Mouse (Mus musculus): ENCODE data around the gene Sh3bp1. TPM values are rescaled to one million over a fixed set of nuclear protein-coding genes. Genes with fewer than 3 reads are reported as not detected.

Sh3bp1 gene
- 26.2 and 30.0 TPM in 2 replicates for polyA plus RNA-seq (2012; rRNA removed)

GRCm38 (mm10) chr15:78899740-78900584 is at the start of gene Sh3bp1:
Gene Sh3bp1, plus strand, starts transcription at chr15:78899768.
- no peaks in the 10 kb centered on the region for H3K36me3 ChIP-seq (ENCODE audit: control insufficient read depth, insufficient read depth, low read length)
- no peaks in the 10 kb centered on the region for H3K27me3 ChIP-seq (replicated peaks; ENCODE audit: control insufficient read depth, insufficient read depth, low read length)
- WGBS: 6% methylated on average over 47 of the region's 47 CpGs
- no peaks in the 10 kb centered on the region for H3K4me1 ChIP-seq (ENCODE audit: control insufficient read depth, insufficient read depth, low read length)
- TF ChIP-seq POLR2A (IDR thresholded peaks at IDR 0.05; ENCODE audit: low read depth, low read length): no peak
- peak within 1 kb of the TSS; percentile 83 for H3K4me3 ChIP-seq (ENCODE audit: insufficient read depth, low read depth, low read length)
- DNase-seq: peak; percentile 72
- H3K27ac ChIP-seq (ENCODE audit: insufficient read depth, low read depth, low read length): peak within 1 kb of the TSS; percentile 43

- H3K27ac ChIP-seq (ENCODE audit: insufficient read depth, low read depth, low read length): peak overlapping the region; percentile 18
- no peaks in the 10 kb centered on the region for H3K36me3 ChIP-seq (ENCODE audit: control insufficient read depth, insufficient read depth, low read length)
- H3K27me3 ChIP-seq (replicated peaks; ENCODE audit: control insufficient read depth, insufficient read depth, low read length): no peaks in the 10 kb centered on the region
- H3K4me3 ChIP-seq (ENCODE audit: insufficient read depth, low read depth, low read length): no peak overlapping the region
- no peak for DNase-seq
- 59% methylated on average over 15 of the region's 15 CpGs for WGBS
- TF ChIP-seq POLR2A (IDR thresholded peaks at IDR 0.05; ENCODE audit: low read depth, low read length): no peak
- TF ChIP-seq CTCF (conservative IDR thresholded peaks at IDR 0.05; ENCODE audit: insufficient read depth, insufficient read length, low read depth, low read length): no peak
- H3K4me1 ChIP-seq (ENCODE audit: control insufficient read depth, insufficient read depth, low read length): 0 out of 2 replicates have a peak, but pooled peaks cover 7% of the 10 kb centered on the region
Measured at GRCm38 (mm10) chr15:78850059-78850824, 49.3 kb upstream of the Sh3bp1 start.

- Histone ChIP-seq H3K4me1 (ENCODE audit: control insufficient read depth, insufficient read depth, low read length) (0 out of 2 replicates have a peak, but pooled peaks cover 7% of the 10 kb centered on the region), H3K4me3 (ENCODE audit: insufficient read depth, low read depth, low read length) (no peak overlapping the region), H3K36me3 (ENCODE audit: control insufficient read depth, insufficient read depth, low read length) (no peaks in the 10 kb centered on the region), H3K27me3 (replicated peaks; ENCODE audit: control insufficient read depth, insufficient read depth, low read length) (no peaks in the 10 kb centered on the region), H3K27ac (ENCODE audit: insufficient read depth, low read depth, low read length) (0 out of 2 replicates have a peak overlapping the region, but pooled peaks have one; percentile 8)
- 64% methylated on average over 6 of the region's 6 CpGs for WGBS
- TF ChIP-seq POLR2A (IDR thresholded peaks at IDR 0.05; ENCODE audit: low read depth, low read length) (no peak), CTCF (conservative IDR thresholded peaks at IDR 0.05; ENCODE audit: insufficient read depth, insufficient read length, low read depth, low read length) (no peak)
- no peak for DNase-seq
Measured at GRCm38 (mm10) chr15:78850944-78851343, 48.6 kb upstream of the Sh3bp1 start.

- 0 out of 2 replicates have a peak overlapping the region, but pooled peaks have one; percentile 8 for H3K27ac ChIP-seq (ENCODE audit: insufficient read depth, low read depth, low read length)
- H3K27me3 ChIP-seq (replicated peaks; ENCODE audit: control insufficient read depth, insufficient read depth, low read length): no peaks in the 10 kb centered on the region
- WGBS: 13% methylated on average over 13 of the region's 13 CpGs
- TF ChIP-seq POLR2A (IDR thresholded peaks at IDR 0.05; ENCODE audit: low read depth, low read length) (no peak), CTCF (conservative IDR thresholded peaks at IDR 0.05; ENCODE audit: insufficient read depth, insufficient read length, low read depth, low read length) (peak; percentile 90)
- 0 out of 2 replicates have a peak, but pooled peaks cover 3% of the 10 kb centered on the region for H3K4me1 ChIP-seq (ENCODE audit: control insufficient read depth, insufficient read depth, low read length)
- H3K4me3 ChIP-seq (ENCODE audit: insufficient read depth, low read depth, low read length): no peak overlapping the region
- DNase-seq: peak; percentile 94
- no peaks in the 10 kb centered on the region for H3K36me3 ChIP-seq (ENCODE audit: control insufficient read depth, insufficient read depth, low read length)
Measured at GRCm38 (mm10) chr15:78851505-78852153, 47.9 kb upstream of the Sh3bp1 start.

- WGBS: 52% methylated on average over 8 of the region's 8 CpGs
- TF ChIP-seq POLR2A (IDR thresholded peaks at IDR 0.05; ENCODE audit: low read depth, low read length) (no peak), CTCF (conservative IDR thresholded peaks at IDR 0.05; ENCODE audit: insufficient read depth, insufficient read length, low read depth, low read length) (no peak)
- H3K27ac ChIP-seq (ENCODE audit: insufficient read depth, low read depth, low read length): no peak within 1 kb of the TSS
- H3K4me3 ChIP-seq (ENCODE audit: insufficient read depth, low read depth, low read length): no peak within 1 kb of the TSS
- DNase-seq: no peak
- no peaks in the 10 kb centered on the region for H3K4me1 ChIP-seq (ENCODE audit: control insufficient read depth, insufficient read depth, low read length)
- H3K27me3 ChIP-seq (replicated peaks; ENCODE audit: control insufficient read depth, insufficient read depth, low read length): no peaks in the 10 kb centered on the region
- no peaks in the 10 kb centered on the region for H3K36me3 ChIP-seq (ENCODE audit: control insufficient read depth, insufficient read depth, low read length)
Measured at GRCm38 (mm10) chr15:78855303-78855965, 44.1 kb upstream of the Sh3bp1 start, which contains the start of gene Lgals2. Gene Lgals2, minus strand, starts transcription at chr15:78855529.

- Histone ChIP-seq H3K36me3 (ENCODE audit: control insufficient read depth, insufficient read depth, low read length) (no peaks in the 10 kb centered on the region), H3K27ac (ENCODE audit: insufficient read depth, low read depth, low read length) (no peak overlapping the region), H3K4me3 (ENCODE audit: insufficient read depth, low read depth, low read length) (no peak overlapping the region), H3K27me3 (replicated peaks; ENCODE audit: control insufficient read depth, insufficient read depth, low read length) (no peaks in the 10 kb centered on the region), H3K4me1 (ENCODE audit: control insufficient read depth, insufficient read depth, low read length) (no peaks in the 10 kb centered on the region)
- no peak for DNase-seq
- 64% methylated on average over 7 of the region's 7 CpGs for WGBS
- TF ChIP-seq CTCF (conservative IDR thresholded peaks at IDR 0.05; ENCODE audit: insufficient read depth, insufficient read length, low read depth, low read length) (no peak), POLR2A (IDR thresholded peaks at IDR 0.05; ENCODE audit: low read depth, low read length) (no peak)
Measured at GRCm38 (mm10) chr15:78857009-78857408, 42.6 kb upstream of the Sh3bp1 start.
